Mouse (Mus musculus) hindbrain, embryonic 13.5 days (tissue): ENCODE results near the gene Arih2. TPM values are rescaled to one million over a fixed set of nuclear protein-coding genes. Genes with fewer than 3 reads are reported as not detected.

Experiments used
- ATAC-seq: fragments of 200-750 bp; cut with Nextera tagmentation; 2 replicates; pipeline ENCODE4 v1.8.0; 2017; ENCODE audit warnings: moderate TSS enrichment; ENCODE audit not compliant: low FRiP score
- H3K27ac ChIP-seq: fragments of 300-500 bp; sonication (generic); 2 replicates; pipeline ENCODE4 v1.5.1; 2015; ENCODE audit warnings: inconsistent platforms, mild to moderate bottlenecking, moderate library complexity
- H3K27me3 ChIP-seq: fragments of 300-500 bp; sonication (generic); 2 replicates; pipeline ENCODE4 v1.6.1; 2015; ENCODE audit warnings: mild to moderate bottlenecking, inconsistent platforms
- H3K36me3 ChIP-seq: fragments of 300-500 bp; sonication (generic); 2 replicates; pipeline ENCODE4 v1.6.1; 2015; ENCODE audit warnings: mild to moderate bottlenecking, inconsistent platforms
- H3K4me1 ChIP-seq: fragments of 300-500 bp; sonication (generic); replicated peaks from 2 replicates; pipeline ENCODE4 v1.6.1; 2015; ENCODE audit warnings: inconsistent platforms
- H3K4me2 ChIP-seq: fragments of 300-500 bp; sonication (generic); 2 replicates; pipeline ENCODE4 v1.6.1; 2015; ENCODE audit warnings: inconsistent platforms, mild to moderate bottlenecking, moderate library complexity
- H3K4me3 ChIP-seq: fragments of 300-500 bp; sonication (generic); 2 replicates; pipeline ENCODE4 v1.5.1; 2015; ENCODE audit warnings: mild to moderate bottlenecking, inconsistent platforms
- H3K9ac ChIP-seq: fragments of 300-500 bp; sonication (generic); 2 replicates; pipeline ENCODE4 v1.6.1; 2015; ENCODE audit warnings: mild to moderate bottlenecking, inconsistent platforms
- H3K9me3 ChIP-seq: fragments of 300-500 bp; sonication (generic); 2 replicates; pipeline ENCODE4 v1.6.1; 2016; ENCODE audit warnings: inconsistent platforms
- WGBS: fragments of 180-500 bp; shearing (Covaris S2); methylation state at CpG from one replicate; pipeline ENCODE4 v1.1.7; 2015; 5-methylcytosine and 5-hydroxymethylcytosine counted together
- polyA plus RNA-seq: library from polyadenylated mRNA; unstranded; fragments of >200 nt; fragmentation: Nextera tagmentation; extraction: Ambion mirVana; gene quantifications from 2 replicates; pipeline ENCODE4 v1.2.1, GENCODE M21; 2015

Arih2 gene
- polyA plus RNA-seq, result 47.3 and 52.9 TPM in 2 replicates

- Histone ChIP-seq H3K4me3 (peak within 1 kb of the TSS; percentile 100), H3K4me1 (peaks cover 25% of the 10 kb centered on the region), H3K27ac (peak within 1 kb of the TSS; percentile 88), H3K9me3 (no peaks in the 10 kb centered on the region), H3K27me3 (no peaks in the 10 kb centered on the region), H3K4me2 (peak within 1 kb of the TSS; percentile 94), H3K36me3 (0 out of 2 replicates have a peak, but pooled peaks cover 3% of the 10 kb centered on the region), H3K9ac (peak within 1 kb of the TSS; percentile 96)
- WGBS, result under 1% methylated on average over 97 of the region's 112 CpGs
- peak; percentile 99 for ATAC-seq
Observed at GRCm38 (mm10) chr9:108648611-108649560, at the start of gene Arih2. Gene Arih2, minus strand, starts transcription at chr9:108649386.

GRCm38 (mm10) chr9:108694533-108694932, 45.3 kb upstream of the Arih2 start:
- Histone ChIP-seq H3K4me2 (peak overlapping the region; percentile 82), H3K9me3 (no peaks in the 10 kb centered on the region), H3K4me3 (peak overlapping the region; percentile 88; the same call in 1 of the 2 replicates), H3K27ac (no peak overlapping the region), H3K36me3 (no peaks in the 10 kb centered on the region), H3K27me3 (peaks cover 5% of the 10 kb centered on the region; the same call in 1 of the 2 replicates), H3K4me1 (peaks cover 35% of the 10 kb centered on the region), H3K9ac (peak overlapping the region; percentile 60)
- 91% methylated on average over 1 of the region's 1 CpGs for WGBS
- no peak for ATAC-seq

- peaks cover 40% of the 10 kb centered on the region for H3K4me1 ChIP-seq
- peak overlapping the region; percentile 60 for H3K9ac ChIP-seq
- H3K36me3 ChIP-seq, result no peaks in the 10 kb centered on the region
- ATAC-seq, result no peak
- H3K9me3 ChIP-seq, result no peaks in the 10 kb centered on the region
- peaks cover 5% of the 10 kb centered on the region; the same call in 1 of the 2 replicates for H3K27me3 ChIP-seq
- peak overlapping the region; percentile 82 for H3K4me2 ChIP-seq
- H3K27ac ChIP-seq, result no peak overlapping the region
- H3K4me3 ChIP-seq, result peak overlapping the region; percentile 88
- WGBS, result 65% methylated on average over 4 of the region's 4 CpGs
Observed at GRCm38 (mm10) chr9:108693946-108694345, 44.8 kb upstream of the Arih2 start.

GRCm38 (mm10) chr9:108692226-108693041, 43.2 kb upstream of the Arih2 start:
- peak overlapping the region; percentile 88 for H3K4me3 ChIP-seq
- H3K9me3 ChIP-seq, result no peaks in the 10 kb centered on the region
- peaks cover 5% of the 10 kb centered on the region; the same call in 1 of the 2 replicates for H3K27me3 ChIP-seq
- peak overlapping the region; percentile 82 for H3K4me2 ChIP-seq
- peaks cover 46% of the 10 kb centered on the region for H3K4me1 ChIP-seq
- no peaks in the 10 kb centered on the region for H3K36me3 ChIP-seq
- WGBS, result under 1% methylated on average over 88 of the region's 92 CpGs
- peak overlapping the region; percentile 87 for H3K27ac ChIP-seq
- peak; percentile 78 for ATAC-seq
- peak overlapping the region; percentile 90 for H3K9ac ChIP-seq

- Histone ChIP-seq H3K4me1 (peaks cover 47% of the 10 kb centered on the region), H3K27ac (peak overlapping the region; percentile 87), H3K4me3 (peak overlapping the region; percentile 88), H3K27me3 (peaks cover 5% of the 10 kb centered on the region; the same call in 1 of the 2 replicates), H3K4me2 (peak overlapping the region; percentile 82), H3K9me3 (no peaks in the 10 kb centered on the region), H3K36me3 (no peaks in the 10 kb centered on the region), H3K9ac (peak overlapping the region; percentile 90)
- peak; percentile 85 for ATAC-seq
- WGBS, result under 1% methylated on average over 32 of the region's 42 CpGs
Observed at GRCm38 (mm10) chr9:108691846-108692225, 42.6 kb upstream of the Arih2 start.

- peaks cover 51% of the 10 kb centered on the region for H3K4me1 ChIP-seq
- no peaks in the 10 kb centered on the region for H3K9me3 ChIP-seq
- H3K27me3 ChIP-seq, result peaks cover 5% of the 10 kb centered on the region; the same call in 1 of the 2 replicates
- H3K9ac ChIP-seq, result peak overlapping the region; percentile 90
- H3K4me3 ChIP-seq, result peak overlapping the region; percentile 88
- WGBS, result 69% methylated on average over 8 of the region's 8 CpGs
- H3K4me2 ChIP-seq, result peak overlapping the region; percentile 82
- no peak for ATAC-seq
- peak overlapping the region; percentile 87 for H3K27ac ChIP-seq
- H3K36me3 ChIP-seq, result no peaks in the 10 kb centered on the region
Observed at GRCm38 (mm10) chr9:108691371-108691770, 42.2 kb upstream of the Arih2 start.

GRCm38 (mm10) chr9:108690914-108691313, 41.7 kb upstream of the Arih2 start:
- WGBS, result 88% methylated on average over 6 of the region's 6 CpGs
- Histone ChIP-seq H3K36me3 (no peaks in the 10 kb centered on the region), H3K9me3 (no peaks in the 10 kb centered on the region), H3K4me2 (no peak overlapping the region), H3K4me3 (no peak overlapping the region), H3K27ac (no peak overlapping the region), H3K4me1 (peaks cover 53% of the 10 kb centered on the region), H3K9ac (no peak overlapping the region), H3K27me3 (peaks cover 5% of the 10 kb centered on the region; the same call in 1 of the 2 replicates)
- no peak for ATAC-seq

- H3K4me3 ChIP-seq, result no peak overlapping the region
- no peak overlapping the region for H3K27ac ChIP-seq
- H3K9ac ChIP-seq, result no peak overlapping the region
- H3K4me2 ChIP-seq, result no peak overlapping the region
- peaks cover 3% of the 10 kb centered on the region for H3K36me3 ChIP-seq
- no peaks in the 10 kb centered on the region for H3K9me3 ChIP-seq
- peaks cover 49% of the 10 kb centered on the region for H3K4me1 ChIP-seq
- peaks cover 5% of the 10 kb centered on the region; the same call in 1 of the 2 replicates for H3K27me3 ChIP-seq
- 83% methylated on average over 1 of the region's 1 CpGs for WGBS
- ATAC-seq, result no peak
Observed at GRCm38 (mm10) chr9:108689993-108690392, 40.8 kb upstream of the Arih2 start.

- Histone ChIP-seq H3K27me3 (peaks cover 5% of the 10 kb centered on the region; the same call in 1 of the 2 replicates), H3K27ac (peak within 1 kb of the TSS; percentile 79), H3K4me2 (no peak within 1 kb of the TSS), H3K4me1 (peaks cover 40% of the 10 kb centered on the region), H3K4me3 (no peak within 1 kb of the TSS), H3K9ac (0 out of 2 replicates have a peak within 1 kb of the TSS, but pooled peaks have one; percentile 3), H3K36me3 (peaks cover 12% of the 10 kb centered on the region), H3K9me3 (no peaks in the 10 kb centered on the region)
- WGBS, result 27% methylated on average over 1 of the region's 1 CpGs
- no peak for ATAC-seq
Observed at GRCm38 (mm10) chr9:108689106-108689505, 39.9 kb upstream of the Arih2 start, which contains the start of gene Prkar2a. Gene Prkar2a, plus strand, starts transcription at chr9:108689314.

GRCm38 (mm10) chr9:108688451-108688850, 39.3 kb upstream of the Arih2 start:
- Histone ChIP-seq H3K36me3 (peaks cover 17% of the 10 kb centered on the region), H3K9ac (no peak overlapping the region), H3K4me3 (no peak overlapping the region), H3K4me1 (peaks cover 34% of the 10 kb centered on the region), H3K9me3 (no peaks in the 10 kb centered on the region), H3K27ac (peak overlapping the region; percentile 79; the same call in 1 of the 2 replicates), H3K27me3 (peaks cover 5% of the 10 kb centered on the region; the same call in 1 of the 2 replicates), H3K4me2 (no peak overlapping the region)
- 77% methylated on average over 9 of the region's 9 CpGs for WGBS
- ATAC-seq, result no peak

- Histone ChIP-seq H3K27ac (no peak overlapping the region), H3K36me3 (peaks cover 25% of the 10 kb centered on the region), H3K4me1 (peaks cover 27% of the 10 kb centered on the region), H3K4me2 (no peak overlapping the region), H3K9ac (no peak overlapping the region), H3K9me3 (no peaks in the 10 kb centered on the region), H3K27me3 (peaks cover 5% of the 10 kb centered on the region; the same call in 1 of the 2 replicates), H3K4me3 (no peak overlapping the region)
- WGBS, result 77% methylated on average over 2 of the region's 2 CpGs
- no peak for ATAC-seq
Observed at GRCm38 (mm10) chr9:108687686-108688085, 38.5 kb upstream of the Arih2 start.
